Mouse (Mus musculus): ENCODE measurements at regions not wholly inside any gene's neighbourhood (a gene's known extent, or its start where the extent isn't known, plus 50 kb on each side); places are given as distances from the start of the nearest gene placed in this dataset.

DNA sequence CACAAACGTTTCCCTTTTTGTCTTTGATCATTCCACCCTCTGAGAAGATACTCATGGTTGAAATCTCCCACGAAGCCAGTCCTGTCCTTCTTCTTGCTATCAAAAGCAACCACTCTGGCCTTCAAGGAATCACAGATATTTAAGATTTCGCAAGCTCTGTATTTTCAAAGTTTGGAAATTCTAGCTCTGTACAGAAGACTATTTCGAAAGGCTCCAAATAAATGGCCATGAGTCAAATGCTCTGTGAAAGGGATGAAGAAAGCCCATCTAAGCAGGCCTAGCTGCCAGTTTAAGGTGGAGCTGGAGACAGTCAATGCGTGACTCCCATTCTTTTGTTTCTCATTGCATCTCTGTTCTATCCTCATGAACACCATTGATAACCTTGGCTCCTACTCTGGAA lies 363.5 kb upstream of the Runx1 start:
- no peak for DNase-seq

DNA sequence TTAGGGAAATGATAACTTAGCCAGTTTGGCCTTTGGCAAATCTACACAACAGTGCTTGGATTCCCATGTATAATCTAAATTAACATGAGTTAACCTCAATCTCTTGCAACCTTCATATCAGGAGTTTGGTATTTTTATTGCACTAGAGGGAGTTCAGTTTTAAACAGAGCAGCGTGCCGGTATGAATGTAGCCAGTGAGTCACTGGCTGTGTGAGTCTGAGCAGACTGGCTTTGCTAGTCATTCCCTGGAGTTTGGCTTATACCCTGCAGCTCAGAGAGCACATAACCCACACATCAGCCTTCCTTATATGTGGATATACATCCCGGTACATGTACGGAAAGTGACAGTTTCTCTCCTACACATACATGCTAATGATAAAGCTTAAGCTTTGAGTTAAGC lies 360.6 kb upstream of the Runx1 start:
- DNase-seq, result no peak

DNA sequence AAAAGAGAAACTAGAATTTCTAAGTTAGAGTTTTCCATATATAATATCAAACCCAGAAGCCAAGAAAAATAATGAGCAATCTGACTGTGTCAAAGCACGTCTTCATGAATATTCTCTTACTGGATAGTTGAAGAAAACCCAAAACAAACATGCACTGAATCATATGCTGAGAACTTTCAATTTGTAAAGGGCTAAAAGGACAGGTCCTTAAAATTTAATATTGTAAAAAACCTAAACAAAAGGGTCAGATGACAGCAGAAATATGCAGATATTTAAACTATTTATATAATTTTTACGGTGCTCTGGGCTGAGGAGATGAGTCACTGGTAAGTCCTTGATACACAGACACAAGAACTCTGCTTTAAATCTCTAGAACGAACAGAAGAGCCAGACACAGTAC lies 356.7 kb upstream of the Runx1 start:
- no peak for DNase-seq

DNA sequence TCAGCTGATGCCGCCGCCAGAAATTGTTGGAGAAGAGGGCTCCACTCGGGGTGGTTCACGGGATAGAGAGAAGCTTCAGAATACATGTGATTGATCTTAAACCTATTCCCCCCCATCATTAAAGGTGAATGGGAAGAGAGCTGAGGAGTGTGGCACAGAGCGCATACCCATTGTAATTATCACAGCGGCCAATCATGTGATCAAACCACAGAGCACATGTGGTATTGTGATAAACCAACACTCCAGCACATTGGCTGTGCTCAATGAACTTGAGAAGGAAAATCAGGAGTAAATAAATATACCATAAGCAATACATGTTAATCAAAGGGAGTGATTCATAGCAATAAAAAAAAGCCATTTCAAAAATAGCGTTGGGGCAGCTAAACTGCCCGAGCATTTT lies 355.5 kb upstream of the Runx1 start:
- no peak for DNase-seq

DNA sequence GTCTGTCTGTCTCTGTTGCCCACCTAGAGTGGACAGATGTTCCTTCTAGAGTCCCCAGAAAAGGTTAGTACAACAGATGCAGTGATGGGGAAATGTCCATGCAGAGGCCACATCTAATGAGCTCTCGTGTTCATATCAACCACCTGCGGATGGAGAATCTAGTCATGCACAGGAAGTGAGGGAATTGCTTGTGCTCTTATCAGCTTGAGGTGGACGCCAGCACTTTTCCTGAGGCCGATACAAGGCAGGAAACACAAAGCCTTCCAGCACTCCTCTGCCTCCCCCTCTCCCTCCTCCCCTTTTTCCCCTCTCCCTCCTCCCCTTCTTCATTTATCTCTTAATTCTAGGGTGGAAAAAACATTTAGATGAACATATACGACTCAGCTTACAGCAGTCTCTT lies 354.3 kb upstream of the Runx1 start:
- DNase-seq, result no peak

DNA sequence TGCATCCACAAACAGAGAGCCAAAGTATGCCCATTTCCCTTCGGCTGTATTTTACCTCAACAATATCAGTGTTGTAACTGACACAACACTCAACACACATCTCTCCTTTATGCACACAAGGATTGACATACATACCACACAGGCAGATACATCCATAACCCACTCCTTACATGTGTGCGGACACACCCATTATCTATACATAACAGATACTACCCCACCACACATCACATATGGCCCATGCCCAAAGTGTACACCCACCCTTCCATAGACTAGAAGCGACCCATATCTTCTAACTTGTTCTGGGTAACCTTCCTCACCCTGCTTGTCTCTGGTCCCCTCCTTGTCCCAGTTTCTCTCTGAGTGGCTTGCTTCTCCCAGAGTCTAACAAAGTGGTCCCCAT lies 340.7 kb upstream of the Runx1 start:
- DNase-seq, result no peak

DNA sequence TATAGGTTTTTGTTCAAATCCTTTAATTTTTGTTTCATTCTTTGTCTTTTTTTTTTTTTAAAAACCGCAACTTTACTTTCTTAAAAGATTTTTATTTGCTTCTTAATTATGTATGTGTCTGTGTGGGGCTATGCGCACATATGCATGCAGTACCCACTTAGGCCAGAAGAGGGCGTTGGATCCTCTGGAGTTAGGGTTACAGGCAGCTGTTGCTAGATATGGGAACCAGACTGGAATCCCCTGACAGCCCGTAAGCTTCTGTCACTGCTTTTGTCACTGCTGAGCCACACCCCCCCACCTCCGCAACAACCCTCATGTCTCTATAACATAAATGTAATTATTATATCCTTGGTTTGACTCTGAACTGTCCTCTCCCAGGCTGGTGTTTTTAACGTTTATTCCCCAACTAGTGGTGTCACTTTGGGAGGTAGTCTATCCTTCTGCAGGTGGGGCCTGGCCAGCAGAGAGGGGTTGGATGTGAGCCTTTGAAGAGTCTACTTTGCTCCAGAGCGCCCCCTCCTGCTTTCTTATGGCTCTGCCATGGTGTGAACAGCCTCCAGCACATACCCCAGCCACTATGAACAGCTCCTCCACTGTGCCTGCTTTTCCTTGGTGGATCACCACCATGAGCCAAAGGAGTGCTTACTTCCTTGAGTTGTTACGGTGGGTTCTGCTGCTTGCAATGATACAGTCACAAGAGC lies 332.7 kb upstream of the Runx1 start:
- no peak for DNase-seq

DNA sequence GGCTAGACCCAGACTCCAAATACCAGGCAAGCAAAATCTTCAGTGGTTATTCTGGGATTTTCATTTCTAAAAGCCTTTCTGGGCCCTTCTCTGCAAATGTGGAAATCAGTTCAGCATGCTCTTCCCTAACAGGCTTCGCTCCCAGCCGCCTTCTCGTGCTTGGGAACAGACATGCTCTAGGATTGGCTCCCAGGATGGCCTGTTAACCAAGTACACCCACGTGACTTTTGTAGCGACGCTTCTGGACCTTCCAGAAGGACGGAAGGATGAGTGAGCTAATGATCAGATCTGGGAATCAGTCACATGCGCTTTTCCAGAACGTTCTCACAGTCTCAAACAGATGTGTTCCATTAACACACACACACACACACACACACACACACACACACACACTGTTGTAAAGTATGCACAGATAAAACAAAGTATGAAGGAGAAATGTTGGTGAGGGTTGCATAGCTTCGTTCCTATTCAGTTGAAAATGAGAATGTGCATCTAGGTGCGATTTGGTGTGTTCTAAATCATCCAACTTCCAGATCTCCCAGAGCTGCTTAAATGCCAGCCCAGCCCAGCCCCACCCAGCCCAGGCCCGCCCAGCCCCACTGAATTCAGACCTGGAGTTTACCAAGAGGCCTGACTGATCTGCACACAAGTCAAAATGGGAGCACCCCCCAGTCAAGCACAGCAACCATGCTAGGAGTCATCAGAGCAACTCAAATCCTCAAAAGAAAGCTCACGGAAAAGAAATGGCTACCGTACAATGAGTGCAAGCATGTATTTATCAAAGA lies 327.8 kb upstream of the Runx1 start:
- peak; percentile 9 for DNase-seq

DNA sequence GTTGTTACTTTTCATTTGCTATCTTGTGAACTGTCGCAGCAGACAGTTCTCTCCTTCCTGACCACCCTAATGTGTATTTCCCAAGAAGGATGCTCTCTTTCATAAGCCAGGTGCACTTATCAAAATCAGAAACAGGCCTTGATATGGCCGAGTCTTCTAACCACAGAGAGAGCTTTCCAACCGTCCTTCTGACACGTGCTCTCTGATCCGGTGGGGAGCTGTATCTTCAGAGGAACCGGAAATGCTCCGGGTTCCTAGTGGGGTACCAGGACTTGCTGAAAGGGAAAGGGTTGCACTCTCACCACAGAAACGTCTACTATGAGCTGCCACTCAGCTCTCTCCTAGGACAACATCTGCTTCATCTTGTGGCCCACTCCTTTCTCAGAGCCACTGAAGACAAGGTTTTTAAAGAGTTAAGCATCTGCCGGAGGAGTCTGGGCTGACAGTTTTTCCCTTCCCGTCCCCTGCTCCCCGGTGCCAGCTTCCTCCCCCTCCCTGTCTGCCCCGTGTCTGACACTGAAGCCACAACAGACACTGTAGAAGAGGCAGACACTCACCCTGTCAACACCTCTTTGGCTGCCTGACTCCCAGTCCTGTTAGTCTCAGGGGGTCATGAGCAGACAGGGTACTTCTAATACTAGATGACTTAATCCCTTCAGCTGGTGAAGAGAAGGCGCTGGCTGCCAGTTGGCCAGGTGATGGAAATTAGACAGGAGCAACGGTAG lies 327.0 kb upstream of the Runx1 start:
- DNase-seq, result peak; percentile 25

DNA sequence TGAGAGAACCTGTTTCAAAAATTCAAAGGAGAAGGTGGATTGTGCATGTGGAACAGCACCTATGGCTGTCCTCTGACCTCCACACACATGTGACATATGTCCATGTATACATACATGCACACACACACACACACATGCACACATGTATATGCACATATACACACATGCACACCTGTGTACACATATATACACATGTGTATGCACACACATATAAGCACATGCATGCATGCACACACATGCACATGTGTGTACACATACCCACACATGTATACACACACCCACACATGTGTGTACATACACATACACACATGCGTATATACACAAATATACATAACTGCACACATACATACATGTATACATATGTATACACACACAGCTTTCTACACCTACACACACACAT lies 326.1 kb upstream of the Runx1 start:
- no peak for DNase-seq

DNA sequence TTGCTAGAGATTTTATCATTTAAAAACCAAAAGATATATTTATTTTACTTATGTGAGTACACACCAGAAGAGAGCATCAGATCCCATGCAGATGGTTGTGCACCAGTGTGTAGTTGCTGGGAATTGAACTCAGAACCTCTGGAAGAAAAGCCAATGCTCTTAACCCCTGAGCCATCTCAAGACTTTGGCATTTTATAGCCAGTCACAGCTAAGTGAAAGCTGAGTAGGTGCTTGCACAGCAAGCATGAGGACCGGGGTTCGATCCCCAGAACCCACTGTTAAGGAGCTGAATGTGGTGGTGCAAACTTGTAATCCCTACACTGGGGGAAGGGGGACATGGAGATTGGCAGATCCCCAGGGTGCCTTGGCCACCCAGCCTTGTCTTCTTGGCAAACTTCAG lies 325.7 kb upstream of the Runx1 start:
- no peak for DNase-seq

DNA sequence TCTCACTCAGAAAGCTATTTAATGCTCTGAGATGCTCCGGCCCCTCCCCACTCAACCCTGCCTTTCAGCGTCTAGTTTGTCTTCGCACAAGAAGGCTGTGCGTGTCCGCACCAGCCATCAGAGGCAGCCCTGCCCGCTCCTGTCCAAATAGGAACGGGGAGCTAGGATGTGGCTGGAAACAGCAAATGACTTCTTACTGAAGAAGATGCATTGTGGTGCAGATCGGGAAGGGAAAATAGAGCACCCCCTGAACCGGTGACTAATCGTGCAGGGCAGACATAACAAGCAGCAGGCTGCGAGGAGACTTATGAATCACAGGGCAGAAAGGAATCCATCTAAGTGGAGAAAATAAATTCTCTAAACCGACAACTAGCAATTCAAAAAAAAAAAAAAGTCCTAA lies 324.5 kb upstream of the Runx1 start:
- no peak for DNase-seq

DNA sequence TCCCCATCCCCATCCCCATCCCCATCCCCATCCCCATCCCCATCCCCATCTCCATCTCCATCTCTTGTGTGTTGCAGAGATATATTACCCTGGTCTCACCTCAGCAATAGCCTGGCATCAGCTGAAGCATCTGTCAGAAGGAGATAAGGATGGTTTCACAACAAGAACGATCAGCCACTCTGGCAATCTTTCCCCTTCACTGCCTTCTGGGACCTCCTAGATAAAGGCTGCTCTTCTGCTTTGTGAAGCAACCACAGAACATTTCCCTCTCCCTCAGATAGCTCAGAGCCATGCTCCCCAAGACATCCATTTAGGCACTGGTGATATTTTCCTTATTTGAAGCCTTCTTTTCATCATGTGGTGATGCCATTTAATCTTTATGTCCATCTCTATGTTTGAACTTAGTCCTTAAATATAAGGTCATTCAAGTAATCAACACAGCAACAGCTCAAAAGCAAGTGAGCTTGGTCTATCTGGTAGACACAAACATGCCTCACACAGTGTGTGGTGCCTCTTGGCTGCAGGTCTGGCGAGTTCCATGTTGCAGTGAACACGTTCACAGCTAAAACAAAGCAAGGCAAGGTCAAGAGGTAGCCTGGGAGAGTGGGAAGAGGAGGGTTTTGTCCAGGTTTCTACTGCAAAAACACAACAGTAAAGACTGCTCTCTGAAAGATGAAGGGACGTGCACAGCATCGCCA lies 321.7 kb upstream of the Runx1 start:
- DNase-seq, result no peak

DNA sequence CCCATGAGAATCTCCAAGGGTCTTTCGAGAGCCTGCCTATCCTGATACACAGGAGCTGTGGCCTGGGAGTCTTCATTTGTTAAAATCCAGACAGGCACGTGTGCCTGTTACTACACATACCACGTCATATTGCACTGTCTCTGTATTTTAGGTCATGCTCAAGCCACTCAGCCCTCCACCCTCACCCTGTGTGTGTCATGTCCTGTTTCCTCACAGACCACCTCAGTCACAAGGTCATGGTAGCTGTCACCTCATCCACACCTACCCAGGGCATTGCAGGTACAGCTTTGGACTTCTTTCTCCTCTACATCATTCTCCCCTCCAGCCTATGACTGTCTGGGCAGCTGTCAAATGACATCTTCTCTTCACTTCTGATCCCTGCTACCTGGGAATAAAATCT lies 320.9 kb upstream of the Runx1 start:
- DNase-seq, result no peak

DNA sequence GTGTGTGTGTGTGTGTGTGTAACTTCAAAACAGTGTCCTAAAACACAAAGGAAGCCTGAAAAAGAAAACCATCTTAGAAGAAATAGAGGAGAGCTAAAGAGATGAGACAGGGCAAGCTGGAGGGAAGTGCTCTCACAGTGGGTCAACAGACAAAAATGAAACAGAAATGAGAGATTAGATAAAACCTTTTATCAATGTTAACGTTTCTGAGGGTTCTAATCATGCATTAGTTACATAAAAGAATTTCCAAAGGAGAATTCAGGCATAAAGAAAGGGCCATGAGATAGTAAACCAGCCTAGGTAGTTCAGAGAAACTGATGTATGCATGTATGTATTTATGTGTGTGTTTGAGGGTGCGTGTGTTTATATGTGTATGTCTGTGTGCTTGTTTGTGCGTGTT lies 319.7 kb upstream of the Runx1 start:
- DNase-seq, result no peak

DNA sequence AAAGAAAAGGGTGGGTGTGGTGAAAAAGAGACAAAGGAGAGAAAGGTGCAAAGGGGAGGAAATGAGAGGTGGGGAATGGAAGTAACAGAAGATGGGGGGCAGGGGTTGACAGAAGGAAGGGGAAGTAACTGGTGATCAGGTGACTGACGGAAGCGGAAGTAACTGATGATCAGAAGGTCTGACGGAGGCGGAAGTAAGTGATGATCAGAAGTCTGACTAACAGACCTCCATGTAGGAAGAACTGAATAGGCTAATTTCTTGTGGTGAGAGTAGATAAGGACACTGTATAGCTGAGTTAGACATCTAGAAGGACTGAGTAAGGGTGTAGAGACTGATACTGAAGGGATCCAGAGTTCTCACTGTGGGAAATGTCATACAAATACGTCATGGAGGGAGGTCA lies 318.1 kb upstream of the Runx1 start:
- no peak for DNase-seq

DNA sequence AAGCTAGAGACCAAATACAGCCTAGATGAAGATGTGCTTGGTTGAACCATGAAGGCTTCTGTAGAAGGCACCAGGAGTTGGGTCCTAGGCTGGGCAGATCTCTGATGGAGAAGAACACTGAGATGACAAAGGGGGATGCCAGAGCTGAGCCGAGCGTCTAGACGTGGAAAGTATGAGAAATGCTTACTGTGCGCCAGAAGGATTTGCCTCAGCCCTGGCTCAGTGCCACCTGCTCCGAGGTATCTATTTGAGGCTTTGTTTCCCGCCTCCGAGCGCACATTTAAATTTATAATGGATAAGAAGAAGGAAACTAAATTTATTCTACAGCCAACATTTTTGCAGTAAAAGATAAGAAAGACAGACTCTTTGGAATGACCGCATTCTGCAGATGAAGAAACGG lies 317.2 kb upstream of the Runx1 start:
- peak; percentile 48 for DNase-seq

DNA sequence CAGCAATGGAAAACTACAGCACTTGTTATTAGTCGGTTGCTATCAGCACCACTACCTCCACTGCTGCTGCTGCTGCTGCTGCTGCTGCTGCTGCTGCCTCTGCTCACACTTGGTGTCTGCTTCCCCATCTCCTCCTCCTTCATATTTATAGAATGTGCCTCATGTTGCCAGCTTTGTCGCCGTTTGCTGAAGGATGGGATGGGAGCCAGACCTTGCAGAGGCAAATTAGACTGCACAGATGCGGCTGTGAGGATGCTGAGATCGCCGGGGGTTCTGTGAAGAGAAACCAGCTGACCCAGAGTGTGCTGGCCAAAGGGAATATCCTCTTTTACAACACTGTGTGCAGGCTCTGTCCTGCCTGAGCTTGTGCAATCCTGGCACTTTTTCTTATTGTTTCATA lies 316.0 kb upstream of the Runx1 start:
- peak; percentile 6 for DNase-seq

DNA sequence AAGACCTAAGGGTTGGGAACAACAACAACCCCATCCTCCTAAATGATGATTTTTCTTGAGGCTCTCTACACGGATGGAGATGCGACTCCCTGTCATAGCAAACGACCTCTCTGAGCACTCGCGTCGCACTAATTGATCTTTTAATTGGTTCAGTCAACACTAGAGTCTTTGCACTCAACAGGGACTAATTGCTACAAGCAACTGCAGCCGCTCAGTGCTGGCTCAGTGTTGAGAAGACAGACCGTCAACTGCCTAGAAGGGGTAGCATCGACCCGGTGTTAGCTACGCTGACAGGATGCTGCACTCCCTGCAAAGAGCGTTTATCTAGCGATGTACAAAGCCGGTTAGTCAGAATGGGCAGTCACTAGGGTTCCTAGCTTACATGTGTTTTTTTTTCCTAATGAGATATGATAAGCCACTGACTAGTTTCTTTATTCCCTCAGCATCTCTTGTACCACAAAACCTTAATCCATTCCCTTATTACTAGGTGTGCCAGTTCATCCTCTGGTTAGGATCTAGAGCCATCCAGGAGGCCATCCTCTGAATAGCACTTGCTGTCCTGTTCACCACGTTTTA lies 314.7 kb upstream of the Runx1 start:
- DNase-seq, result no peak

DNA sequence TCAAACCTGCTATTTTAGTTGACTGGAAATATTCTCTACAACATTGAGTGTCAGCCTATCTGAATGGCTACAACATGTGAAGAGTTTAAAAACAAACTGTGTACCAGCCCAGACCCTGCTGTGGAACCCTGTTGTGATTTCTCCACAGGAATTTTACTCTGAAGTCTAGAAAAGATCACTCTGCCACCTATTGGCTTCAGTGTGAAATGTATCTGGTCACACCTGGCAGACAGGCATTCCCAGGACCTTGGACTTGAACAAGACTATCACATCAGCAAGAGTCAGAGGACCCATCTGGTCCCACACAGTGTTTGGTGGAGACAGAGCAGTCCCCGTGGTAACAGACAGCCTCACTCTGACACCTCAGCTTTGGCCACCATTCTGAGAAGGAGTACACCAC lies 311.3 kb upstream of the Runx1 start:
- DNase-seq, result peak; percentile 11

DNA sequence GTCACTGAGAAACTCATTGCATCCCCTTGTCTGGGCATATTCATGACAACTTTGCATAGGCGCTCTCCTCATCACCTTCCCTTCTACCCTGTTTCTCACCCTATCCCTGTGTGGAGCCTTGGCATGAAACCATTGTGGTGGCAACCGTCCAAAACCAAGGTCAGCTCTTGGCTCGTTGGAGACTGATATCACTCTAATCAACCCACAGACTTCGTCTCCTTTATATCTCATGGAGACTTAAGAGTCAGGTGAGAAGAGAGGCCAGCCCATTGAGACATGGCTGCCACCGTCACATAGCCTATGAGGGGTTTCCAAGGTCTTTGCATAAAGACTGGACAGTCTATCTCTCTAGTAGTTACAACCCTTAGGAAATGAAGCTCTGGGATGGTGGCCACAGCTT lies 305.5 kb upstream of the Runx1 start:
- no peak for DNase-seq

DNA sequence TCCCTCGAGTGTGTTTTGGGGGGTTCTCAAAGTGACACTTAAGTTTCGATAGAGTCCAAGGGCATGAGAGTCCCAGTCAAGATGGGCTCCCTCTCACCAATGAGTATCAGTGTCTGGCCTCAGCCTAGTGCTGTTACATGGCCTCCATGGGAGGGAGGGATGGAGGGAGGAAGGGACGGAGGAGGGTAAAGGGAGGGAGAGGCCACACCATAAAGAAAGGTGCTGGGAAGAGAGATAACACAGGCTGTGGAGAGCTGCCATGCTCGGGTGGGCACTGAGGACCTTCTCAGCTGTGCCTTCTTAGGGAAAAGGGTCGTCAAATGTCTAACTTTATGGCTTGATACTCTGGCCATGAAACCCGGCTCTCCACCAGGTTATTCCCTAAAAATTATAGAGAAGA lies 304.7 kb upstream of the Runx1 start:
- no peak for DNase-seq

DNA sequence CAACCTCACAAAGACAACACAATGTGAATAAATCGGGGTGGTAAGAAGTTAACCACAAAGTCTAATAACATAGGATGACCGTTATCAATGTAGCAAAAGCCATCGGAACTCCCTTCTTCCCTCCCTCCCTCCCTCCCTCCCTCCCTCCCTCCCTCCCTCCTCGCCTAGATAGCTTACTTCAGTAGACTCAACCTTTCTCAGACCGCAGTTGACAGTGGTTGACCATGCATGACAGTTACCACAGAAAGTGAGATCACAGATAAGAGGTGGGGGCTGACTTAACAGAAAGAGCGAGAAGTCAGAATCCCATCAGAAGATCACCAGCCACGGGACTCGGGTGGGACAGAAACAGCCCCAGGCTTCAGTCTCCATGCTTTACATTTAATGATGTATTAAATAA lies 297.8 kb upstream of the Runx1 start:
- no peak for DNase-seq

Data from heart, postnatal 4 days (tissue).